Mouse (Mus musculus): ENCODE results near the gene Nudt9. TPM values are rescaled to one million over a fixed set of nuclear protein-coding genes. Genes with fewer than 3 reads are reported as not detected.

Nudt9 gene
- total and polyA plus RNA-seq, 2 experiments from 2014 or later = 51.0 to 62.9 TPM

DNA sequence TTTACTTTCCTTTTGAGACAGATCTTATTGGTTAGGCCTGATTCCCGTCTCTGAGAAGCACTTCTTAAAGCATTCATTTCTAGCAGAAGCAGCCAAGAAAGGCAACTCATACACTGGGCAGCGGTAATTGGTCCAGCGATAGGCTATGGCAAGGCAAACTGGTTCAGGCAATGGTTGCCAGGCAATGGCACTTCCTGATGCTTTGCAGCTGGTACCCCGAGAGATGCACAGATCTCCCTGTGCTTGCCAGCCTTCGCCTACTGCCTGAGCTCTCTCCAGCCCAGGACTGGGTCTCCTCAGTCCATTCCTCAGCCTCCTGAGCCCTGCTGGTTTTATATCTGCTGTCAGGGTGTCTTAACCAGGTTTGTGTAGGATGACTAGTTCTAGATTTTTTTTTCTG is 14.3 kb downstream of the Nudt9 start:
- H3K4me3 ChIP-seq (ENCODE audit: low read depth, low read length) = no peak overlapping the region
- no peak overlapping the region for H3K4me2 ChIP-seq (ENCODE audit: low read depth, low read length)
- TF ChIP-seq EP300 (IDR thresholded peaks at IDR 0.05; ENCODE audit: low read depth) (no peak), CTCF (IDR thresholded peaks at IDR 0.05; ENCODE audit: low read depth) (no peak)
- DNase-seq (ENCODE audit: low spot score) (no peak), ATAC-seq (ENCODE audit: insufficient read depth, low read depth) (no peak)
- WGBS = 93% methylated on average over 5 of the region's 5 CpGs
- H3K9ac ChIP-seq (replicated peaks; ENCODE audit: low read depth, low read length) = no peak overlapping the region
- H3K4me1 ChIP-seq (ENCODE audit: control insufficient read depth, insufficient read depth) = no peaks in the 10 kb centered on the region
- peaks cover 73% of the 10 kb centered on the region for H3K36me3 ChIP-seq (replicated peaks; ENCODE audit: control insufficient read depth, insufficient read depth, low read length)
- no peaks in the 10 kb centered on the region for H3K9me3 ChIP-seq (replicated peaks; ENCODE audit: control insufficient read depth, low read length)
- no peaks in the 10 kb centered on the region for H3K27me3 ChIP-seq (ENCODE audit: control insufficient read depth, insufficient read depth, low read length)
- no peak overlapping the region for H3K27ac ChIP-seq (ENCODE audit: low read depth)

DNA sequence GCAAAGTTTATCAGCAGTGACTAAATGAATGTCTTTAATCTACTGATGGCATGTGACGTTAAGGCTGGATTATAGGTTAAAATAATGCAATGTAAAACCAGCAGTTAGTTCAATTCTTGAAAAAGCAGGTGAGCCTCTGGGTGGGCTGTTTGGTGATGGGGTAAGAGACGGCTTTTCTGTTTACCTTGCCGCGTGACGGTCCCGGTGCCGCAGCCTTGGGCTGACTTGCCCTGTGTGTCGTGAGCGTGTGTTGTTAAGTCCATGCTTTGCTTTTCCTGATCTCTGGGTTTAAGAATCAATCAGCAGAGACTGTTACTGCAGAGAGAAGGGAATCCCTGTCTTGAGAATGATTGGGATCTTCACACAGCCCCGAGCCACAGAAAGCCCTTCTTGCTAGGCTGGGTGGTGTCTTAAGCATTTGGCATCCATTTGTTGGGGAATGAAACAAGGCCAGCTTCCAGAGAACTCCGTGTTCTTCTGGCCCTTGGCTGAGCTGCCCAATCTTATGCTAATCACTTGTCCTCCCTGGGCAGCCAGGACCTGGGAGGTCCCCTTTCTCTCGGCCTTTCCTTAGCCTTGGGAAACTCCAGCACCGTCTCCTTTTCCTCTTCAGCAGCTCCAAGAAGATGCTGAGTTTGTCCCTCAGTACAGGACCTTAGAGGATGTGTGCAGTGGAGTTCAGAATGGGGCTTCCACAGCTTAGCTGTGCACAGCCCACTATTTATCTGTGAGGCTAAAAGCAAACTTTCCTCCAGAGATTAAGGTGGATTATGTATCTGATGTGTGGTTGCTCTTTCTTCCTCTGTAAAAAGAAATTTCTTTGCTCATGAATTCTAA is 16.0 kb downstream of the Nudt9 start:
- Histone ChIP-seq H3K27ac (ENCODE audit: low read depth) (no peak overlapping the region), H3K4me3 (ENCODE audit: low read depth, low read length) (no peak overlapping the region), H3K36me3 (replicated peaks; ENCODE audit: control insufficient read depth, insufficient read depth, low read length) (peaks cover 68% of the 10 kb centered on the region), H3K4me2 (ENCODE audit: low read depth, low read length) (no peak overlapping the region), H3K9ac (replicated peaks; ENCODE audit: low read depth, low read length) (no peak overlapping the region), H3K27me3 (ENCODE audit: control insufficient read depth, insufficient read depth, low read length) (no peaks in the 10 kb centered on the region), H3K9me3 (replicated peaks; ENCODE audit: control insufficient read depth, low read length) (no peaks in the 10 kb centered on the region), H3K4me1 (ENCODE audit: control insufficient read depth, insufficient read depth) (no peaks in the 10 kb centered on the region)
- no peak for TF ChIP-seq EP300 (IDR thresholded peaks at IDR 0.05; ENCODE audit: low read depth)
- no peak for TF ChIP-seq CTCF (IDR thresholded peaks at IDR 0.05; ENCODE audit: low read depth)
- no peak for DNase-seq (ENCODE audit: low spot score)
- ATAC-seq (ENCODE audit: insufficient read depth, low read depth) = no peak
- 85% methylated on average over 13 of the region's 13 CpGs for WGBS

DNA sequence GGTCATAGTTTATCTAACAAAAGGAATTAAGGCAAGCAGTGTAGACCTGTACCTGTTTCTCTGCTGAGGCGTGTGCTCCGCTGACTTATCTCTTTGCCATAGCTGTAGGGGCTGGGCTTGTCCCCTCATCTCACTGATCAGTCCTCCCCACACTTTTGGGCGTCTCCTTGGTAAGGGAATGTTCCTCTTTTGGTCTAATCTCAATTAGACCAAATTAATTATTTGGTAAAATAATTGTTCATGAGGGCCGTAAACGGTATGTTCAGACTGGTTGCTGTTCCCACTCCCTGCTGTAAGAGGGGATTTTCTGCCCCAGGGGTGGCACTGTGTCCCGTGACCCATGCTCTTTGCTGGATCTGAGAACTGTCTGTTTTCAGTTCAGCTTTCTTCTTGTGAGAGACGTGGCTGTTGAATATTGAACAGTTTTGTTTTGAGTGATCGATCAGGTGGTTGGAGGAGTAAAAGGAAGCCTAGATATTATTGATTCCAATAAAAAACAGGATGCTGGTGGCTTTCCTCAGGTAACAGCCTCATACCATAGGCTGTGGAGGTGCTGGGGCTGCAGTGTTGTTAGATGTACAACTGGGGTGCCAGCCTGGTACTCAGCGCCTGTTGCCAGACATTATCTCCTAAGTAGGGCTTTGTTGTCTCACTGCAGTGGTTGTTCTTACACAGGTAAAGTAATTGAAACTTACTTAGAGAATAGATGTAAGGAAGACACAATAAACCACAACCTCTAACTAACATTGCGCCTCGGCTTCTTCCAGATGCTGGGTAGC is 16.9 kb downstream of the Nudt9 start:
- 91% methylated on average over 11 of the region's 11 CpGs for WGBS
- no peak overlapping the region for H3K4me2 ChIP-seq (ENCODE audit: low read depth, low read length)

DNA sequence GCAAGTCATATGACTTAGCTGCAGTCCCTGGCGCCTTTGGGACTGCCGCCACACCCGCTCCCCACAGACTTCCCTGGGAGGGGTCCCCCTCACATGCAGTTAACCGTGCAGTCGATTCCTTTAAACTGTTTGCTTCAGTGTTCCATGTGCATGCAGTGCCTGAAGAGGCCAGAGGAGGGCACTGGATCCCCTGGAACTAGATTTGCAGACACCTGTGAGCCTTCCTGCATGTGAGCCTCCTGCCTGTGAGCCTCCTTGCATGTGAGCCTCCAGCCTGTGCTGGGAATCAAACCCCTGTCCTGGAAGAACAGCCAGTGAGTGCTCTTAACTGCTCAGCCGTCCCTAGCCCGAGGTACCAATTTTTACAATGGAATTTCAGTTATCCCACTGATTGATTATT is 22.6 kb downstream of the Nudt9 start:
- H3K4me1 ChIP-seq (ENCODE audit: control insufficient read depth, insufficient read depth) = no peaks in the 10 kb centered on the region
- no peaks in the 10 kb centered on the region for H3K9me3 ChIP-seq (replicated peaks; ENCODE audit: control insufficient read depth, low read length)
- H3K4me2 ChIP-seq (ENCODE audit: low read depth, low read length) = no peak overlapping the region
- ATAC-seq (ENCODE audit: insufficient read depth, low read depth) = no peak
- WGBS = 82% methylated on average over 7 of the region's 7 CpGs
- H3K27ac ChIP-seq (ENCODE audit: low read depth) = no peak overlapping the region
- no peak overlapping the region for H3K9ac ChIP-seq (replicated peaks; ENCODE audit: low read depth, low read length)
- no peak overlapping the region for H3K4me3 ChIP-seq (ENCODE audit: low read depth, low read length)
- TF ChIP-seq CTCF (IDR thresholded peaks at IDR 0.05; ENCODE audit: low read depth) (peak; percentile 69), EP300 (IDR thresholded peaks at IDR 0.05; ENCODE audit: low read depth) (no peak)
- H3K27me3 ChIP-seq (ENCODE audit: control insufficient read depth, insufficient read depth, low read length) = no peaks in the 10 kb centered on the region
- DNase-seq (ENCODE audit: low spot score) = no peak
- H3K36me3 ChIP-seq (replicated peaks; ENCODE audit: control insufficient read depth, insufficient read depth, low read length) = peaks cover 13% of the 10 kb centered on the region

More for the DNA sequence above, 16.9 kb downstream of the Nudt9 start:
- no peak for DNase-seq (ENCODE audit: low spot score)
- no peaks in the 10 kb centered on the region for H3K27me3 ChIP-seq (ENCODE audit: control insufficient read depth, insufficient read depth, low read length)
- no peak for ATAC-seq (ENCODE audit: insufficient read depth, low read depth)
- H3K9ac ChIP-seq (replicated peaks; ENCODE audit: low read depth, low read length) = no peak overlapping the region
- TF ChIP-seq EP300 (IDR thresholded peaks at IDR 0.05; ENCODE audit: low read depth) = no peak
- TF ChIP-seq CTCF (IDR thresholded peaks at IDR 0.05; ENCODE audit: low read depth) = no peak
- H3K4me1 ChIP-seq (ENCODE audit: control insufficient read depth, insufficient read depth) = no peaks in the 10 kb centered on the region
- peaks cover 68% of the 10 kb centered on the region for H3K36me3 ChIP-seq (replicated peaks; ENCODE audit: control insufficient read depth, insufficient read depth, low read length)
- no peak overlapping the region for H3K4me3 ChIP-seq (ENCODE audit: low read depth, low read length)
- H3K9me3 ChIP-seq (replicated peaks; ENCODE audit: control insufficient read depth, low read length) = no peaks in the 10 kb centered on the region
- no peak overlapping the region for H3K27ac ChIP-seq (ENCODE audit: low read depth)

DNA sequence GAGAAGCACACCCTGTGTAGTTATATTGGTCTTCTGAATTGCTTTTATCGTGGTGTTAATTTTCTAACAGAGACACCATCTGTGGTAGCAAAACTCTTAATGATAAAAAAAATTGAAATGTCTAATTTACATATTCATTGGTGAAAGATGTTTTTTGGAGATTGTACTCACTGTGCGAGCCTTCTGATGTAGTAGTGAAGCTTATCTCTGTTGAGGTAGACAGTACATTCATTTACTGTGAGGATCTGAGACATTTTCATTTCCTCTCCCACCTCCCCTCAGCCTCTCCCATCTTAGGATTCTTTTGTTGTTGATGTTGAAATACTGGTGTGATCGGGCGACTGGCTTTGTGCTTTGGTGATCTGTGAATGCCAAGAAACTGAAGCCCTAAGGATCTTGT is 24.9 kb downstream of the Nudt9 start:
- TF ChIP-seq CTCF (IDR thresholded peaks at IDR 0.05; ENCODE audit: low read depth) (no peak), EP300 (IDR thresholded peaks at IDR 0.05; ENCODE audit: low read depth) (no peak)
- no peak overlapping the region for H3K4me2 ChIP-seq (ENCODE audit: low read depth, low read length)
- DNase-seq (ENCODE audit: low spot score) (no peak), ATAC-seq (ENCODE audit: insufficient read depth, low read depth) (no peak)
- WGBS = 67% methylated on average over 4 of the region's 4 CpGs
- H3K27ac ChIP-seq (ENCODE audit: low read depth) = no peak overlapping the region
- no peaks in the 10 kb centered on the region for H3K9me3 ChIP-seq (replicated peaks; ENCODE audit: control insufficient read depth, low read length)
- H3K9ac ChIP-seq (replicated peaks; ENCODE audit: low read depth, low read length) = no peak overlapping the region
- no peak overlapping the region for H3K4me3 ChIP-seq (ENCODE audit: low read depth, low read length)
- H3K36me3 ChIP-seq (replicated peaks; ENCODE audit: control insufficient read depth, insufficient read depth, low read length) = no peaks in the 10 kb centered on the region
- H3K27me3 ChIP-seq (ENCODE audit: control insufficient read depth, insufficient read depth, low read length) = no peaks in the 10 kb centered on the region
- H3K4me1 ChIP-seq (ENCODE audit: control insufficient read depth, insufficient read depth) = no peaks in the 10 kb centered on the region
